Comparison of ENCODE assay signal across 15 mouse cellular contexts in genomic region chr1:77101726-77102272, GRCm38 (mm10).
DNase-seq lines count a peak whose midpoint lies in the region; ATAC-seq and TF ChIP-seq lines count a peak whose summit lies in the region.
"Had no signal": no experiment of that assay in that cellular context is flagged by ENCODE, and none has a peak within 500 bp of the region (broad histone marks: within the 10 kb centered on the region; RNA-seq: fewer than 3 reads in every experiment).

No protein-coding gene starts in this region.

- WGBS in kidney, adult 2 months = 77% methylated on average over 12 of the region's 12 CpGs
- WGBS in kidney, embryonic 14.5 days = 73% methylated on average over 12 of the region's 12 CpGs
- WGBS in midbrain, embryonic 10.5 days = 32% methylated on average over 12 of the region's 12 CpGs
- WGBS in lung, adult 2 months = 67% methylated on average over 12 of the region's 12 CpGs

- no peak overlapping the region for H3K4me3 ChIP-seq in kidney, adult 2 months (ENCODE audit: insufficient read depth, low read depth, low read length)
- no peak overlapping the region for H3K4me3 ChIP-seq in kidney, embryonic 14.5 days (ENCODE audit: low read length)
- no peak overlapping the region for H3K4me3 ChIP-seq in midbrain, embryonic 10.5 days
- no peak overlapping the region for H3K4me3 ChIP-seq in lung, adult 2 months (replicated peaks; ENCODE audit: extremely low read depth, low read depth, low read length)
- H3K4me3 ChIP-seq: hindbrain, embryonic 15.5 days; stomach, embryonic 15.5 days had no signal

- no peaks in the 10 kb centered on the region for H3K4me1 ChIP-seq in kidney, adult 2 months (ENCODE audit: control insufficient read depth, insufficient read depth, low read length)
- H3K4me1 ChIP-seq in kidney, embryonic 14.5 days (ENCODE audit: control insufficient read depth, insufficient read depth, low read length) = 0 out of 2 replicates have a peak, but pooled peaks cover 3% of the 10 kb centered on the region
- H3K4me1 ChIP-seq in midbrain, embryonic 10.5 days = peaks cover 24% of the 10 kb centered on the region
- no peaks in the 10 kb centered on the region for H3K4me1 ChIP-seq in lung, adult 2 months (ENCODE audit: control insufficient read depth, insufficient read depth, low read length)
- H3K4me1 ChIP-seq: stomach, embryonic 15.5 days had no signal

- H3K4me2 ChIP-seq in kidney, embryonic 14.5 days (replicated peaks; ENCODE audit: low read depth, low read length) = no peak overlapping the region
- H3K4me2 ChIP-seq: hindbrain, embryonic 15.5 days; stomach, embryonic 15.5 days had no signal

- H3K27ac ChIP-seq in kidney, adult 2 months (ENCODE audit: insufficient read depth, low read depth, low read length) = no peak overlapping the region
- no peak overlapping the region for H3K27ac ChIP-seq in kidney, embryonic 14.5 days (ENCODE audit: low read depth, low read length)
- H3K27ac ChIP-seq in midbrain, embryonic 10.5 days (replicated peaks) = no peak overlapping the region
- H3K27ac ChIP-seq: hindbrain, embryonic 15.5 days; liver, embryonic 14.5 days; stomach, embryonic 15.5 days had no signal

- no peaks in the 10 kb centered on the region for H3K36me3 ChIP-seq in kidney, adult 2 months (ENCODE audit: control insufficient read depth, insufficient read depth, low read length)
- H3K36me3 ChIP-seq in kidney, embryonic 14.5 days (ENCODE audit: control insufficient read depth, insufficient read depth, low read length) = no peaks in the 10 kb centered on the region
- H3K36me3 ChIP-seq in midbrain, embryonic 10.5 days = no peaks in the 10 kb centered on the region
- H3K36me3 ChIP-seq: G1E; hindbrain, embryonic 15.5 days; stomach, embryonic 15.5 days had no signal

- peak; percentile 9 for DNase-seq in kidney, adult 2 months
- peak; percentile 47 for DNase-seq in brain, adult 2 months (ENCODE audit: low read depth, low spot score)
- DNase-seq in embryo, embryonic 10.5 days (ENCODE audit: low spot score) = peak; percentile 17
- DNase-seq in midbrain, embryonic 10.5 days (ENCODE audit: low spot score) = peak; percentile 24
- DNase-seq in lung, adult 2 months = no peak
- no peak for DNase-seq in cerebellum, adult 9-10 months
- DNase-seq: adrenal gland, adult 8-10 months; kidney, adult 11 months; lung, postnatal 10 days; thymus, postnatal 14 days had no signal

- H3K9me3 ChIP-seq in kidney, embryonic 14.5 days (ENCODE audit: control insufficient read depth, low read length) = no peaks in the 10 kb centered on the region
- no peaks in the 10 kb centered on the region for H3K9me3 ChIP-seq in midbrain, embryonic 10.5 days (replicated peaks)
- H3K9me3 ChIP-seq: hindbrain, embryonic 15.5 days; stomach, embryonic 15.5 days had no signal

- TF ChIP-seq POLR2A in kidney, adult 2 months (IDR thresholded peaks at IDR 0.05; ENCODE audit: low read depth, low read length) = no peak
- no peak for TF ChIP-seq POLR2A in lung, adult 2 months (IDR thresholded peaks at IDR 0.05; ENCODE audit: borderline replicate concordance, extremely low read depth, low read depth, low read length)

- no peak overlapping the region for H3K9ac ChIP-seq in kidney, embryonic 14.5 days (ENCODE audit: low read depth, low read length)
- H3K9ac ChIP-seq: hindbrain, embryonic 15.5 days; liver, embryonic 14.5 days; stomach, embryonic 15.5 days had no signal

- TF ChIP-seq CTCF in kidney, adult 2 months (conservative IDR thresholded peaks at IDR 0.05; ENCODE audit: insufficient read depth, insufficient read length, low read depth, low read length) = no peak
- TF ChIP-seq CTCF in lung, adult 2 months (IDR thresholded peaks at IDR 0.05; ENCODE audit: insufficient read depth, low read length) = no peak

- no peaks in the 10 kb centered on the region for H3K27me3 ChIP-seq in kidney, adult 2 months (replicated peaks; ENCODE audit: control insufficient read depth, insufficient read depth, low read length)
- H3K27me3 ChIP-seq in kidney, embryonic 14.5 days (ENCODE audit: control insufficient read depth, insufficient read depth, low read length) = no peaks in the 10 kb centered on the region
- peaks cover 49% of the 10 kb centered on the region for H3K27me3 ChIP-seq in midbrain, embryonic 10.5 days (ENCODE audit: low read depth, poor library complexity, severe bottlenecking)
- H3K27me3 ChIP-seq: hindbrain, embryonic 15.5 days had no signal

- no peak for ATAC-seq in kidney, embryonic 14.5 days (ENCODE audit: low FRiP score, low TSS enrichment)

Comparison
In these comparisons a context has a peak if more than half of its experiments do, and no peak if none do; other contexts are left out.
1. DNase-seq: peak in kidney, adult 2 months (single experiment), brain, adult 2 months (single experiment), embryo, embryonic 10.5 days (single experiment) and midbrain, embryonic 10.5 days (single experiment); none in lung, adult 2 months (single experiment) and cerebellum, adult 9-10 months (single experiment).